ENCODE assay signal across 9 mouse cellular contexts in the genomic region with DNA sequence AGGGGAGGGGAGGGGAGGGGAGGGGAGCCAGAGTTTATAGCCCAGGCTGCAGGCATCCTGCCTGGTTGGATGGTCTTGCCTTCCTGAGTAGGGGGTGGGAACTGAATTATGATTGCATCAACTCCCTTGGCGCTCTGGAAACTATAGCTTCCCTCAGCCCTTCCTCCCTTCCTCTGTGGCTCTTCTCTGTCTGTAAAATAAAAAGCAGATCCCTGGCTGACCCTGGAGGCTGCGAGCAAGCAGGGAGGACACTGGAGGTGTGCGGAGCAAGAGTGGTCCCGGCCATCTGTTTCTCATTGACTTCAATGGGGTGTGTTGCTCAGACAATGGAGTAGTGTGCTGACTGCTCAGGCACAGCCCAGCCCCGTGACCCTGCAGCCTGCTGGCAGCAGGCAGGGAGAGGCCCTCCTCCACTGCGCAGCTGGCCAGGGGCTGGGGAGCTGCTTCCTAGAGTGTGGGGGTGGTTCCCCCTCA. TPM values are rescaled to one million over a fixed set of nuclear protein-coding genes. Genes with fewer than 3 reads are reported as not detected.
DNase-seq lines count a peak whose midpoint lies in the region; ATAC-seq lines count a peak whose summit lies in the region.
"Had no signal": no experiment of that assay in that cellular context is flagged by ENCODE, and none has a peak within 500 bp of the region (broad histone marks: within the 10 kb centered on the region; RNA-seq: fewer than 3 reads in every experiment).

No protein-coding gene starts in this region.

- DNase-seq in kidney, adult 9 months = no peak
- peak; percentile 90 for DNase-seq in MN1 (ENCODE audit: low spot score)
- peak; percentile 89 for DNase-seq in forebrain, embryonic 11.5 days (ENCODE audit: low spot score)
- peak; percentile 73 to 76 for DNase-seq in heart, postnatal 10 days
- peak; percentile 67 for DNase-seq in liver
- peak; percentile 59 for DNase-seq in ovary, postnatal 10 days (ENCODE audit: low spot score)
- no peak for DNase-seq in spleen, postnatal 4 days (ENCODE audit: low spot score in 2 of 2)

- H3K9me3 ChIP-seq in kidney, embryonic 16.5 days (ENCODE audit: low read length) = no peaks in the 10 kb centered on the region
- no peaks in the 10 kb centered on the region for H3K9me3 ChIP-seq in forebrain, embryonic 11.5 days (ENCODE audit: control insufficient read depth, low read length)

- peak overlapping the region; percentile 45 for H3K9ac ChIP-seq in kidney, embryonic 16.5 days (replicated peaks; ENCODE audit: low read length)
- H3K9ac ChIP-seq in forebrain, embryonic 11.5 days (ENCODE audit: low read length) = peak overlapping the region; percentile 35; the same call in 1 of the 2 replicates

- no peaks in the 10 kb centered on the region for H3K27me3 ChIP-seq in kidney, embryonic 16.5 days (ENCODE audit: insufficient read depth, low read length)
- H3K27me3 ChIP-seq in forebrain, embryonic 11.5 days (ENCODE audit: control insufficient read depth, insufficient read depth, low read length) = no peaks in the 10 kb centered on the region

- 1% methylated on average over 6 of the region's 6 CpGs for WGBS in kidney, embryonic 16.5 days
- 0% methylated on average over 6 of the region's 6 CpGs for WGBS in forebrain, embryonic 11.5 days

- peaks cover 29% of the 10 kb centered on the region for H3K4me1 ChIP-seq in kidney, embryonic 16.5 days (ENCODE audit: insufficient read depth, low read length)
- H3K4me1 ChIP-seq in forebrain, embryonic 11.5 days (replicated peaks; ENCODE audit: control insufficient read depth, insufficient read depth, low read length) = peaks cover 17% of the 10 kb centered on the region

- H3K36me3 ChIP-seq in kidney, embryonic 16.5 days (ENCODE audit: insufficient read depth, low read length) = no peaks in the 10 kb centered on the region
- no peaks in the 10 kb centered on the region for H3K36me3 ChIP-seq in forebrain, embryonic 11.5 days (ENCODE audit: control insufficient read depth, insufficient read depth, low read length)

- intact Hi-C loops in heart, postnatal 10 days (cut with DNase I) = no loop called here

- peak overlapping the region; percentile 95 for H3K27ac ChIP-seq in kidney, embryonic 16.5 days (ENCODE audit: low read length)
- H3K27ac ChIP-seq in forebrain, embryonic 11.5 days (ENCODE audit: low read depth, low read length) = peak overlapping the region; percentile 93

- no peak overlapping the region for H3K4me3 ChIP-seq in kidney, embryonic 16.5 days (ENCODE audit: low read length)
- no peak overlapping the region for H3K4me3 ChIP-seq in forebrain, embryonic 11.5 days (ENCODE audit: low read depth, low read length)

- ATAC-seq in kidney, embryonic 16.5 days (ENCODE audit: low FRiP score, low TSS enrichment) = peak; percentile 98
- peak; percentile 96 for ATAC-seq in forebrain, embryonic 11.5 days (replicated peaks; ENCODE audit: low FRiP score)

- peak overlapping the region; percentile 46 for H3K4me2 ChIP-seq in kidney, embryonic 16.5 days (replicated peaks; ENCODE audit: low read depth, low read length)
- peak overlapping the region; percentile 48 for H3K4me2 ChIP-seq in forebrain, embryonic 11.5 days (ENCODE audit: low read depth, low read length, severe bottlenecking)

RNA-seq across cellular contexts. Expression of gene Tgfbi, which starts 27.3 kb away (rescaled TPM):
- 133 and 135 TPM in 2 replicates for polyA plus RNA-seq in kidney, embryonic 16.5 days (2015; fragmentation: Nextera tagmentation; extraction: Ambion mirVana)
- polyA plus RNA-seq in forebrain, embryonic 11.5 days (2014; fragmentation: Nextera tagmentation; extraction: Ambion mirVana) = 26.1 and 26.2 TPM in 2 replicates
- total RNA-seq in heart, postnatal 10 days (2021) = 10 to 100 TPM; 18.6 to 21.2 TPM

RNA-seq across cellular contexts. Expression of gene Lect2, which starts 33.7 kb away (rescaled TPM):
- polyA plus RNA-seq in kidney, embryonic 16.5 days (2015; fragmentation: Nextera tagmentation; extraction: Ambion mirVana) = 1.1 and 1.2 TPM in 2 replicates
- not detected in 2 replicates for polyA plus RNA-seq in forebrain, embryonic 11.5 days (2014; fragmentation: Nextera tagmentation; extraction: Ambion mirVana)
- not detected for total RNA-seq in heart, postnatal 10 days (2021)
- total RNA-seq: left cerebral cortex, postnatal 25 days had no signal

RNA-seq across cellular contexts. Expression of gene Fbxl21, which starts 59.7 kb away (rescaled TPM):
- 2.0 and 2.8 TPM in 2 replicates for polyA plus RNA-seq in kidney, embryonic 16.5 days (2015; fragmentation: Nextera tagmentation; extraction: Ambion mirVana)
- polyA plus RNA-seq in forebrain, embryonic 11.5 days (2014; fragmentation: Nextera tagmentation; extraction: Ambion mirVana) = 1.7 and 2.2 TPM in 2 replicates
- total RNA-seq in heart, postnatal 10 days (2021) = 1 to 10 TPM; 1.0 to 1.1 TPM

Comparison
In these comparisons a context has a peak if more than half of its experiments do, and no peak if none do; other contexts are left out.
1. DNase-seq: peak in MN1 (single experiment), forebrain, embryonic 11.5 days (single experiment), heart, postnatal 10 days (2 of 2), liver (single experiment) and ovary, postnatal 10 days (single experiment); none in kidney, adult 9 months (single experiment) and spleen, postnatal 4 days (0 of 2).